Mouse (Mus musculus) C2C12 (cell line): ENCODE results near the gene Mok.

Experiments used
- CEBPB ChIP-seq: IDR thresholded peaks from one replicate; pipeline ENCODE4 v1.6.1; 2011; ENCODE audit warnings: low read depth, mild to moderate bottlenecking, control low read depth, moderate library complexity
- CTCF ChIP-seq: IDR thresholded peaks from one replicate; pipeline ENCODE4 v1.5.1; 2011; ENCODE audit not compliant: control insufficient read depth, insufficient read depth, insufficient read length
- FOSL1 ChIP-seq: IDR thresholded peaks from one replicate; pipeline ENCODE4 v1.8.0; 2011; ENCODE audit warnings: mild to moderate bottlenecking, low read length; ENCODE audit not compliant: poor library complexity, insufficient read depth, severe bottlenecking
- MAX ChIP-seq: IDR thresholded peaks from one replicate; pipeline ENCODE4 v1.6.1; 2011; ENCODE audit warnings: mild to moderate bottlenecking, control low read depth
- MYOD1 ChIP-seq: IDR thresholded peaks from one replicate; pipeline ENCODE4 v1.6.1; 2011; ENCODE audit warnings: low read depth; ENCODE audit not compliant: control insufficient read depth, insufficient read length
- MYOG ChIP-seq: IDR thresholded peaks from one replicate; pipeline ENCODE4 v1.6.1; 2011; ENCODE audit not compliant: control insufficient read depth, insufficient read length; ENCODE audit errors: extremely low read depth
- USF1 ChIP-seq: IDR thresholded peaks from one replicate; pipeline ENCODE4 v1.6.1; 2011; ENCODE audit warnings: low read depth, mild to moderate bottlenecking, control low read depth, moderate library complexity

DNA sequence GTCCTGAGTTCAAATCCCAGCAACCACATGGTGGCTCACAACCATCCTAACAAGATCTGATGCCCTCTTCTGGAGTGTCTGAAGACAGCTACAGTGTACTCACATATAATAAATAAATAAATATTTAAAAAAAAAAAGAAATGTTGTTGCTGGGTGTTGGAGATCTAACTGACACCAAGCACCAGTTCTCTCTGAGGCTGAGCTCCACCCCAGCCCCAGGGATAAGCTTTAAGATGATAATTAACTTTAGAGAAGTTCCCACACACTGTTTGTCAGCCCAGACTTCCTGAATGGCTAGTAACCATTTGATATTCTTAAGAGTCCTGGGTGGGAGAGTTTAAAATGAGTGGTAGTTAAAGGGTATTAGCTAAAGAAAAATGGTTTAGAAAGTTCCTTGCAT is 19.6 kb upstream of the Mok start:
- TF ChIP-seq CTCF: no peak
- TF ChIP-seq FOSL1: no peak
- TF ChIP-seq MYOD1: no peak
- TF ChIP-seq USF1: no peak
- no peak for TF ChIP-seq MAX
- no peak for TF ChIP-seq CEBPB
- TF ChIP-seq MYOG: no peak
